Mouse (Mus musculus): Measurements from ENCODE around the gene Zeb2. TPM values are rescaled to one million over a fixed set of nuclear protein-coding genes. Genes with fewer than 3 reads are reported as not detected.

Gene Zeb2
- polyA plus RNA-seq, 1 experiment from 2014 or later, result 37.4 TPM

DNA sequence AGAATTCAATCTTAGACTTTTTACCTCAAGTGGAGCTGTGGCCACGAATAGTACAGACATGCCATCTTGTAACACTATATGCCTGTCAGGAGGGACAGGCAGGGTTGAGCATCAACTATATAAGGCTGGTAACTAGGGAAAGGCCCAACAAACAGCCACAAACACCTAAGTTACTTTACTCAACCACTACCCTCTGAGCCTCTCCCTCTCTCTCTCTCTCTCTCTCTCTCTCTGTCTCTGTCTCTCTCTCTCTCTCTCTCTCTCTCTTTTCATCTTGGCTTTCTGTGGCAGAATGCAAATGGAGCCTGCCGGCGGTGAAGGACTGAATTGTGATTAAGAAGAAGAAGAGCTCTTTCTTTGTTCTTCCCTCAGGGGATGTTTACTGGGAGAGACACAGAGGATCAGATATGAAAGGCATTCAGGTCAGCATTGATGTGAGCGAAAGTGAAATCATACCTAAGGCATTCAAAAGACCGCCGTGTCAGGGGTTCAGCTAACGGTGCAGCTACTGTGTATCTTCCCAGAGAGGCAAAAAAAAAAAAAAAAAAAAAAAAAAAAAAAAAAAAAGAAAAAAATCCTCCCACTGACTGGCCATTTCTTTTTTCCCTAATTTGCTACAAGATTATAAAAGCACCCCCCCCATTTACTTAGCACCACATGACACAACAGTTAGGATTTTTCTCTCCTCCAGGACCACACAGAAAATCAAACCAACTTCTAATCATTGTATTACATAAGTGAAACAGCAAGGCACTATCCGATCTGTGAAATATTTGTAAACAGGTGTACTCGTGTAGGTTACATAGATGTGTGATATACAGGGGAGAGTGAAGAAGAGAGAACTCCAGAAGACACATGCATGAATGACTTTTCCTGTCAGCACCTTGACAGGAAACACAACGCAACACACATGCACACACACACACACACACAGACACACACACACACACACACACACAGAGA lies 13.9 kb downstream of the Zeb2 start:
- WGBS, result 33% methylated on average over 10 of the region's 10 CpGs
- H3K4me3 ChIP-seq (replicated peaks), result no peak overlapping the region
- no peak overlapping the region for H3K9ac ChIP-seq

GRCm38 (mm10) chr2:45102191-45102638 lies 15.0 kb downstream of the Zeb2 start:
- H3K36me3 ChIP-seq, result no peaks in the 10 kb centered on the region
- peaks cover 10% of the 10 kb centered on the region; the same call in 1 of the 2 replicates for H3K4me1 ChIP-seq (replicated peaks)
- no peaks in the 10 kb centered on the region for H3K9me3 ChIP-seq
- no peak for ATAC-seq
- WGBS, result 33% methylated on average over 8 of the region's 8 CpGs
- H3K27ac ChIP-seq, result no peak overlapping the region
- H3K4me3 ChIP-seq (replicated peaks), result no peak overlapping the region
- H3K9ac ChIP-seq, result no peak overlapping the region
- no peak overlapping the region for H3K4me2 ChIP-seq (replicated peaks)
- H3K27me3 ChIP-seq (replicated peaks), result 0 out of 2 replicates have a peak, but pooled peaks cover 4% of the 10 kb centered on the region

More for the DNA sequence above, 13.9 kb downstream of the Zeb2 start:
- 0 out of 2 replicates have a peak, but pooled peaks cover 6% of the 10 kb centered on the region for H3K27me3 ChIP-seq (replicated peaks)
- peak overlapping the region; percentile 6; the same call in 1 of the 2 replicates for H3K4me2 ChIP-seq (replicated peaks)
- ATAC-seq, result no peak
- H3K4me1 ChIP-seq (replicated peaks), result peaks cover 7% of the 10 kb centered on the region; the same call in 1 of the 2 replicates
- no peaks in the 10 kb centered on the region for H3K9me3 ChIP-seq
- no peaks in the 10 kb centered on the region for H3K36me3 ChIP-seq
- H3K27ac ChIP-seq, result no peak overlapping the region

DNA sequence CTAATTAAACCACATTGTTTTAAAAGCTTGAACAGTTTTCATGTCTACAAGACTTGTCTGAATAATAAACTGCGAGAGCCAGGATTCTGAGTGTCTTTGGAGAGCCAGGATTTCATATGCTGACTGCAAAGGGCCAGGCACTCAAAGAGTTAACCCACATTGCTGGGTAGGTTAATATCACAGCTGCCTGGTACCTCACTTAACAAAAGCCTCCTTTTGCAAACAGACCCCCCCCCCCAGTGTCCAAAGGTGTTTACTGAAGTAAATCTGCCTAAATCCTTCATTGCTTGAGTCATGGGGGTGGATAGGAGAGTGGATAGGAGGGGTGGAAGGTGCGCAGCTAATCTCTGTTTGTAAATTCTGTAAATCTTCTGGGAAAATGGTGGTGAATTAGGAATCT lies 15.6 kb downstream of the Zeb2 start:
- 45% methylated on average over 2 of the region's 2 CpGs for WGBS
- ATAC-seq, result no peak
- H3K27me3 ChIP-seq (replicated peaks), result 0 out of 2 replicates have a peak, but pooled peaks cover 4% of the 10 kb centered on the region
- H3K4me3 ChIP-seq (replicated peaks), result no peak overlapping the region
- H3K36me3 ChIP-seq, result no peaks in the 10 kb centered on the region
- H3K4me2 ChIP-seq (replicated peaks), result no peak overlapping the region
- peaks cover 12% of the 10 kb centered on the region; the same call in 1 of the 2 replicates for H3K4me1 ChIP-seq (replicated peaks)
- no peak overlapping the region for H3K27ac ChIP-seq
- no peak overlapping the region for H3K9ac ChIP-seq
- H3K9me3 ChIP-seq, result no peaks in the 10 kb centered on the region

DNA sequence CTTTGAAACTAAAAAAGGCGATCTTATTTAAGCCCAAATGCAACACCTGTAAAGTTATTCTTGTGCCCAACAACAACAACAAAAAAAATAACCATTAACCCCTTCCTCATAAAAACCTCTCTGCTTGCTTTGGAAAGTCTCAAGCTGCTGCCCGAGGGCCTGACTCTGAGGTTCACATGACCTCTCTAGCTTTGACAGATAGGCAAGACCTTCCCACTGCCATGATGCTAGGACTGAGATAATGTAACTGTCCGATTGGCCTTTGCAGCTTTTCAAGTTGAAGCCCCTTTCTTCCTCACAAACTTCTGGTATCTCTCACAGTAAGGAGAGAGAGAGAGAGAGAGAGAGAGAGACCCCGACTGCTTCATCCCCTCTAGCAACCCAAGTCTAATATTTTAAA lies 16.2 kb downstream of the Zeb2 start:
- Histone ChIP-seq H3K27me3 (replicated peaks) (0 out of 2 replicates have a peak, but pooled peaks cover 4% of the 10 kb centered on the region), H3K27ac (no peak overlapping the region), H3K36me3 (no peaks in the 10 kb centered on the region), H3K4me1 (replicated peaks) (peaks cover 12% of the 10 kb centered on the region; the same call in 1 of the 2 replicates), H3K4me3 (replicated peaks) (no peak overlapping the region), H3K4me2 (replicated peaks) (no peak overlapping the region), H3K9ac (no peak overlapping the region), H3K9me3 (no peaks in the 10 kb centered on the region)
- no peak for ATAC-seq
- WGBS, result 50% methylated on average over 4 of the region's 4 CpGs

- H3K27me3 ChIP-seq (replicated peaks), result 0 out of 2 replicates have a peak, but pooled peaks cover 4% of the 10 kb centered on the region
- H3K9ac ChIP-seq, result no peak overlapping the region
- H3K27ac ChIP-seq, result no peak overlapping the region
- no peak for ATAC-seq
- no peaks in the 10 kb centered on the region for H3K9me3 ChIP-seq
- WGBS, result 63% methylated on average over 7 of the region's 7 CpGs
- peaks cover 12% of the 10 kb centered on the region; the same call in 1 of the 2 replicates for H3K4me1 ChIP-seq (replicated peaks)
- H3K4me2 ChIP-seq (replicated peaks), result no peak overlapping the region
- H3K36me3 ChIP-seq, result no peaks in the 10 kb centered on the region
- no peak overlapping the region for H3K4me3 ChIP-seq (replicated peaks)
These were observed 16.6 kb downstream of the Zeb2 start for GRCm38 (mm10) chr2:45100628-45101027.

DNA sequence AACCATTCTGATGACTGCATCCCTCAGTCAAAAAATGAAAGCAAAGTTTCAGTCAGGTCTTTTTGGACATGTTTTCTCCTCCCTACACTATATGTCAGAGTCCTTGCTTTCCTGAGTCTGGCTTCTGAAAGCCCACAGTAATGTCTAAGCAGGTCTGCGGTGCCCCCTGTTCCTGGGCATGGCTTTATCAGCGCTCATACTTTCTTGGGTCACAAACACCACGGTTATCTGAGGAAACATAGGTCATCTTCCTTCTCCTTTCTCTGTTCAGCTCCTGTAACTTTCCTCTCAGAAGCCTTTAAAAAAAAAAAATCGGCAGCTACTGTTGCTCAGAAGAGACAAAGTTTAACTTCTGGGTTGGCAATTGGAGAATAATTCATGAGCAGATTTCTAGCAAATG lies 17.2 kb downstream of the Zeb2 start:
- Histone ChIP-seq H3K9ac (no peak overlapping the region), H3K4me1 (replicated peaks) (peaks cover 12% of the 10 kb centered on the region; the same call in 1 of the 2 replicates), H3K27ac (no peak overlapping the region), H3K36me3 (no peaks in the 10 kb centered on the region), H3K4me3 (replicated peaks) (no peak overlapping the region), H3K27me3 (replicated peaks) (no peaks in the 10 kb centered on the region), H3K9me3 (no peaks in the 10 kb centered on the region), H3K4me2 (replicated peaks) (no peak overlapping the region)
- WGBS, result 72% methylated on average over 4 of the region's 4 CpGs
- ATAC-seq, result no peak

GRCm38 (mm10) chr2:45099081-45099480 lies 18.1 kb downstream of the Zeb2 start:
- H3K27me3 ChIP-seq (replicated peaks), result no peaks in the 10 kb centered on the region
- no peak overlapping the region for H3K4me2 ChIP-seq (replicated peaks)
- H3K4me3 ChIP-seq (replicated peaks), result no peak overlapping the region
- WGBS, result 78% methylated on average over 4 of the region's 4 CpGs
- H3K36me3 ChIP-seq, result no peaks in the 10 kb centered on the region
- no peak for ATAC-seq
- no peak overlapping the region for H3K9ac ChIP-seq
- H3K27ac ChIP-seq, result no peak overlapping the region
- no peaks in the 10 kb centered on the region for H3K9me3 ChIP-seq
- H3K4me1 ChIP-seq (replicated peaks), result peaks cover 12% of the 10 kb centered on the region; the same call in 1 of the 2 replicates

DNA sequence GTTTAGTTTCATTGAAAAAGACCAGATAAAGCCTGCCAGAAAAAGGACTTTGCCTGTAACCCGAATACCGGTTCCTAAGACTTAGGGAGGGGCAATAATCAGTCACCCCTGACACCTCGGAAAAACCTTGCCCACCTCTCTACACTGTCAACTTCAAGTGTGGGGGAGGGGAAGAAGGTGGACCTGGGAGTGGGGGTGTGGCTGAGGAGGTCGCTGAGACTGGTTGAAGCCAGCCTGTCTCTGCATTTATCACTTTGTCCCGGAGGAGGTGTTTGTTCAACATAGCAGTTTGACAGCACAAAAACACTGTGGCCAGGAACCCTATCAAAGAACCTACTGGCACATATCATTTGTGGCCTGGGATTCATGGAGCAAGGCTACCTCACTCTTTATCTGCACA lies 19.2 kb downstream of the Zeb2 start:
- no peaks in the 10 kb centered on the region for H3K27me3 ChIP-seq (replicated peaks)
- WGBS, result 7% methylated on average over 5 of the region's 5 CpGs
- no peak overlapping the region for H3K4me2 ChIP-seq (replicated peaks)
- no peak overlapping the region for H3K4me3 ChIP-seq (replicated peaks)
- peak; percentile 36; the same call in 1 of the 2 replicates for ATAC-seq
- H3K9ac ChIP-seq, result no peak overlapping the region
- H3K9me3 ChIP-seq, result no peaks in the 10 kb centered on the region
- no peaks in the 10 kb centered on the region for H3K36me3 ChIP-seq
- H3K27ac ChIP-seq, result no peak overlapping the region
- H3K4me1 ChIP-seq (replicated peaks), result peaks cover 12% of the 10 kb centered on the region; the same call in 1 of the 2 replicates

DNA sequence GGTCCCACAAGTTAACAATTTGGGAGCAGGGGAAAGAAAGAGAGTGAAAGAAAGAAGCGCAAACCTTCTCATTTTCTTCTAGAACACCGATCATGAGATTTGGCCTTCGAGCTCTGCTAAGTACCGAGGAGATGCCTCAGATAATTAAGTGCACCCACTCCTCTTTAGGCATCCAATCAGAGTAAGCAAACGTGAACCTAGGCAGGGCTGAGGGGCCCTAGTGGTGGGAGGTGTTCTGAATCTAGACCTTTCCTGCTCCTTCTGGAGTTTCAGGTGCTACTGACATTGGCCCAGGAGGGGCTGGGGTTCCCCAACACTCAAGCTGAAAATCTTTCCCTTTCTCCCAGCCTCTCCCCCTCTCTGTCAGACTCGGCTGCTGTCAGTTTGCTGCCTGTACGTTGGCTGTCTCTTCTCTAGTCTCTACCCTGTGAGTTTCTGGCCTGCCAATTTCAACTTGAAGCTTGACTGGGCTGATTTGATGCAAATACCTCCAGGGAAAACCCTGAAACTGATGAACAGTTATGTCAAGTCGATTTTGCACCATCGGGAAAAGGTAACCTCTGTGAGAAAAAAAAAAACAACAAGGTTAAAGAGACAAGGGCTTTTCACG lies 20.5 kb downstream of the Zeb2 start:
- Histone ChIP-seq H3K4me1 (replicated peaks) (peaks cover 9% of the 10 kb centered on the region; the same call in 1 of the 2 replicates), H3K4me3 (replicated peaks) (no peak overlapping the region), H3K9ac (no peak overlapping the region), H3K9me3 (no peaks in the 10 kb centered on the region), H3K27me3 (replicated peaks) (no peaks in the 10 kb centered on the region), H3K4me2 (replicated peaks) (no peak overlapping the region), H3K36me3 (no peaks in the 10 kb centered on the region), H3K27ac (peak overlapping the region; percentile 7; the same call in 1 of the 2 replicates)
- no peak for ATAC-seq
- 43% methylated on average over 10 of the region's 10 CpGs for WGBS

- Histone ChIP-seq H3K36me3 (no peaks in the 10 kb centered on the region), H3K9me3 (no peaks in the 10 kb centered on the region), H3K27me3 (replicated peaks) (no peaks in the 10 kb centered on the region), H3K4me3 (replicated peaks) (no peak overlapping the region), H3K9ac (no peak overlapping the region), H3K27ac (no peak overlapping the region), H3K4me1 (replicated peaks) (peaks cover 9% of the 10 kb centered on the region; the same call in 1 of the 2 replicates), H3K4me2 (replicated peaks) (no peak overlapping the region)
- no peak for ATAC-seq
- 49% methylated on average over 9 of the region's 9 CpGs for WGBS
These were observed 21.4 kb downstream of the Zeb2 start for GRCm38 (mm10) chr2:45095825-45096224.

DNA sequence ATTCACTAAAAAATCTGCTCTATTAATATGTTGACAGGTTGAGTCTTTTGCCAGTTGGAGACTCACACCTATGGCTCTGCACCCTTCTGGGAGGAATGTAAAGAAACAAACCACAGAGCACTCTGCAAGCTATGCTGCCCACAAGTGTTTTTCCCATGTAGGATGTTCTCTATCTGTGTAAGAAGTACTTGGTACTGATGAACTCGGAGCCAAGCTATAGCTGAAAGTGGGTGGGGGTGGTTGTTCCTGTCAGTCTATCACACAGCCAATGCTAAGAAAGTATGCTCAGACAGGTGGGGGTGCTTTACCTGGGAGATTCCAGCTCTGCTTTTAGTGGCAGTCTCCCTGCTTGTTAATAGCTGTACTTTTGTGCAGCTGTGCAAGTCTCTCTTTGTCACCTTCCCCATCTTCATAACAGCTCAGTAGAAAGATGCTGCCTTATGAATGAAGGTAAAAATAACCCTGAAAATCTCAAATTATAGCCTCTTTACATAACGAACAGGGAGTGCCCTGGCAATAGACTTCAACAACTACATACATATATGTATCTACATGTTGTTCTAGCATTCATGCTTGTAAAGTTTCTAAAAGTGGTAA lies 22.7 kb downstream of the Zeb2 start:
- no peaks in the 10 kb centered on the region for H3K36me3 ChIP-seq
- H3K9ac ChIP-seq, result no peak overlapping the region
- H3K9me3 ChIP-seq, result no peaks in the 10 kb centered on the region
- H3K4me2 ChIP-seq (replicated peaks), result no peak overlapping the region
- no peak overlapping the region for H3K27ac ChIP-seq
- no peaks in the 10 kb centered on the region for H3K27me3 ChIP-seq (replicated peaks)
- no peak for ATAC-seq
- H3K4me3 ChIP-seq (replicated peaks), result no peak overlapping the region
- peaks cover 6% of the 10 kb centered on the region; the same call in 1 of the 2 replicates for H3K4me1 ChIP-seq (replicated peaks)
- 70% methylated on average over 2 of the region's 2 CpGs for WGBS

GRCm38 (mm10) chr2:45093479-45093878 lies 23.7 kb downstream of the Zeb2 start:
- Histone ChIP-seq H3K27me3 (replicated peaks) (no peaks in the 10 kb centered on the region), H3K4me1 (replicated peaks) (peaks cover 6% of the 10 kb centered on the region; the same call in 1 of the 2 replicates), H3K4me3 (replicated peaks) (no peak overlapping the region), H3K9ac (no peak overlapping the region), H3K27ac (no peak overlapping the region), H3K36me3 (no peaks in the 10 kb centered on the region), H3K4me2 (replicated peaks) (no peak overlapping the region), H3K9me3 (no peaks in the 10 kb centered on the region)
- 87% methylated on average over 7 of the region's 7 CpGs for WGBS
- ATAC-seq, result no peak

Measured in intestine, embryonic 15.5 days (tissue).